Mouse (Mus musculus): ENCODE results near the gene Cadps.

DNA sequence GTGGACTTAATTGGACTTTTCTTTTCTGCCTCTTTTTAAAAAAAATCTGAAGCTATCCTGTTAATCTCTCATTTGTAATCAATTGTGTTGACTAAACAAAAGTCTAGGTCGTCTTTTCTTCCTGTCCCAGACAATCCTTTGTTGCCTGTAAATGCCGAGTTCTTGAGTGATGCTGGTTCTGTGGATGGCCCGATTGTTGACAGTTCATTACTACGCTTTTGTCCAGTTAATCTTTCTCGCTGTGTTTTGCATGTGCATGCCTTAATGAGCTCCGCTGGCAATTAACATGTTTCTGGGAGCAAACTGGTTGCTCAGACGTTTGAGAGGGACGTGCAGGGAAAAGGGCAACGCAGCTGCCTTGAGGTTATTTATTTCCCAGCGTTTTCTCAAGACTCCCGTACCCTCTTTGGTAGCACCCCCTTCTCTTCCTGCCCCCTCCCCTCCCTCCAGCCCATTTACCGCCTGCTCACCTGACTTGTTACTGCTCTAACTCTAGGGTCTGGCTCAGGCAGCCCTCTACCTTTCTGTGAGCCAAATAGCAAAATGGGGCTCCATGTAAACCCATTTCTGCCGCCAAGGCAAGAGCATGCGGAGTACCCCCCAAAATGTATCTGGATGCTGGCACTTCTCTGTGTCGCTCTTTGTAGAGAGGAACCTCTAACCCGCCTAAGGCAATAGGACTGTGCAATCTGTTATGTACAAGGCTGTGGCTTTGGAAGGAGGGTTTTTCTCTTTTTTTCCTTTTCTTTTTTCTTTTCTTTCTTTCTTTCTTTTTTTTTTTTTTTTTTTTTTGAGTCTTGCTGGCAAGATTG lies 484.7 kb downstream of the Cadps start:
- TF ChIP-seq CTCF (IDR thresholded peaks at IDR 0.05; ENCODE audit: low read depth, low read length) (no peak), POLR2A (IDR thresholded peaks at IDR 0.05; ENCODE audit: extremely low read depth, insufficient read depth, low read length) (no peak)
